Mouse (Mus musculus): ENCODE data around the gene Tnfsf14.

DNA sequence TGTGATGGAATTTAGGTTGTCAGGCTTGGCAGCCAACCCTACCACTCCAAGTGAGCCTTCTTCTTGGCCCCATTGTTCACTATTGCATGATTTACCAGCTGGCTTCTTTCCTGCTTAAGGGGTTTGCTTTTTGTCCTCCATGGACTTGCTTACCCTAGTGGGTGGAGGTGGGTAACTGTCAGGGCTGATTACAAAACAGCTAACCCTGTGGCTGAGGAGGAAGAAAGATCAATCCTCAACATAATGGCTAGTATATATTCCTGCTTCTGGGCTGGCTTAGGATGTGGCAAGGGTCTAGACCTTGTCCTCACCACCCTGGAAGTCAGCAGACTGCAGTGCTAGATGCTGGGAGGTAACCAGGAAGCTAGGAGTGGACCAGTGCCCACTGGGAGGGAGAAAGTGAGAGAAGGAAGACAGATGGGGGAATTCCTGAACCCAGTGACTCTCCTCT lies 37.4 kb upstream of the Tnfsf14 start:
- TF ChIP-seq CTCF (IDR thresholded peaks at IDR 0.05; ENCODE audit: extremely low read depth, insufficient read depth, low read length) (no peak), POLR2A (IDR thresholded peaks at IDR 0.05; ENCODE audit: extremely low read depth, insufficient read depth, low read length) (no peak)
